Mouse (Mus musculus): ENCODE results near the gene 1700029I15Rik. TPM values are rescaled to one million over a fixed set of nuclear protein-coding genes. Genes with fewer than 3 reads are reported as not detected.
A peak's percentile ranks its signal among the peaks of the same experiment; 100 is the strongest.

The 1700029I15Rik gene
- polyA plus RNA-seq, 1 experiment from 2014 or later: 6.4 TPM

DNA sequence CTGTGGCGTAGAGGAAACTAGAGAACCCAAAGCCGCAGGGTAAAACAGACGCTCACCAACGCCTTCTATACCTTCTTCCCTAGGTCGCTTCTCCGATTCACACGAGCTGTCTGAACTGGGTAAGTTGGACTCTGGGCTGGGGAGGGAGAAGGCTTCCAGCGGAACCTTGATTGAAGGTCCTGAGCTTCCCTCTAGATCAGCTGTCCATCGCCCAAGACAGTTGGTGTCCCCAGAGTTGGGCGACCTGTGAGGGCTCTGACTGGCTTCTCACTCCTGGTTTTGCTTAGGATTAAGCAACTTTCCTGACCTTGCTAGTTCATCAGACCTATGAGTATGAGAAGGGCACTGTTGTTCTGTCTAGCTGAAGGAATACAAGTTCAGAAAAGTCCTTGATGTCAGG lies 6.5 kb upstream of the 1700029I15Rik start:
- Histone ChIP-seq H3K36me3 (peaks cover 38% of the 10 kb centered on the region), H3K27ac (replicated peaks) (peak overlapping the region; percentile 86), H3K4me2 (peak overlapping the region; percentile 98), H3K27me3 (peaks cover 19% of the 10 kb centered on the region), H3K9ac (peak overlapping the region; percentile 85), H3K4me1 (replicated peaks) (peaks cover 49% of the 10 kb centered on the region), H3K4me3 (peak overlapping the region; percentile 85), H3K9me3 (no peaks in the 10 kb centered on the region)
- WGBS: 13% methylated on average over 10 of the region's 10 CpGs
- no peak for ATAC-seq (ENCODE audit: low read depth)

DNA sequence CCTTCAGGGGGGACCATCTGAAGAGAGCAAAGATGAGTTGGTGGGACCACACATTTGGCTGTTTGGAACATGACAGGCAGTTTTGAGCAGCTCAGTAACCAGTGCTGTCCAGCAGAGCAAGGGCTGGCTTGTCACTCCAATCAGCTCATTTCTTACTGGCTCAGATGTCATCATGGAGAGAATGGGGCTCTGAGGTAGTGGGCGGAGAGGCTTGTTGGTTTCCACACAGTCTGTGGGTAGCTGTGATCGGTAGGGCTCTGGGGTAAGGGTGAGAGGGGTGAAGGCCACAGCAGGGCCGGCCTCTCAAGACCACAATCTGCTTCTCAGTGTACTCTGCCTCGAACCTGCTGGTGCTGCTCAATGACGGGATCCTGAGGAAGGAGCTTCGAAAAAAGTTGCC lies 6.0 kb upstream of the 1700029I15Rik start:
- Histone ChIP-seq H3K36me3 (peaks cover 43% of the 10 kb centered on the region), H3K4me1 (replicated peaks) (peaks cover 44% of the 10 kb centered on the region), H3K4me2 (peak overlapping the region; percentile 98), H3K4me3 (peak overlapping the region; percentile 85), H3K27ac (replicated peaks) (no peak overlapping the region), H3K9me3 (no peaks in the 10 kb centered on the region), H3K27me3 (peaks cover 14% of the 10 kb centered on the region), H3K9ac (peak overlapping the region; percentile 85)
- WGBS: 83% methylated on average over 6 of the region's 6 CpGs
- ATAC-seq (ENCODE audit: low read depth): no peak

DNA sequence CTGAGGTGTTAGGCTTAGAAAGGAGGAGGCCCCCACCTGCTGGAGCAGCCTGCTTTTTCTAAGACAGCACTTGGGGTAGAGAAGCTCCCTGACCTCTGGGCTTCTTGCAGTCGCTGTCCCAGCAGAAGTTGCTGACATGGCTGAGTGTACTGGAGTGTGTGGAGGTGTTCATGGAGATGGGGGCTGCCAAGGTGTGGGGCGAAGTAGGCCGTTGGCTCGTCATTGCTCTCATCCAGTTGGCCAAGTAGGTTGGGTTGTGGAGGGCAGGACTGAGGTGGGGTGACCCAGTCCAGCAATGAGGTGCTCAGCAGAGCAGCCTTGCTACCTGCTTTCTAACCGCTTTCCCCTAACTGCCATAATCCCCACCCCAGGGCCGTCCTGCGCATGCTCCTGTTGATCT lies 5.0 kb upstream of the 1700029I15Rik start:
- Histone ChIP-seq H3K4me2 (no peak overlapping the region), H3K27ac (replicated peaks) (no peak overlapping the region), H3K9me3 (no peaks in the 10 kb centered on the region), H3K9ac (no peak overlapping the region), H3K4me1 (replicated peaks) (peaks cover 34% of the 10 kb centered on the region), H3K27me3 (peaks cover 3% of the 10 kb centered on the region; the same call in 1 of the 2 replicates), H3K36me3 (peaks cover 54% of the 10 kb centered on the region), H3K4me3 (no peak overlapping the region)
- no peak for ATAC-seq (ENCODE audit: low read depth)
- 89% methylated on average over 7 of the region's 7 CpGs for WGBS

DNA sequence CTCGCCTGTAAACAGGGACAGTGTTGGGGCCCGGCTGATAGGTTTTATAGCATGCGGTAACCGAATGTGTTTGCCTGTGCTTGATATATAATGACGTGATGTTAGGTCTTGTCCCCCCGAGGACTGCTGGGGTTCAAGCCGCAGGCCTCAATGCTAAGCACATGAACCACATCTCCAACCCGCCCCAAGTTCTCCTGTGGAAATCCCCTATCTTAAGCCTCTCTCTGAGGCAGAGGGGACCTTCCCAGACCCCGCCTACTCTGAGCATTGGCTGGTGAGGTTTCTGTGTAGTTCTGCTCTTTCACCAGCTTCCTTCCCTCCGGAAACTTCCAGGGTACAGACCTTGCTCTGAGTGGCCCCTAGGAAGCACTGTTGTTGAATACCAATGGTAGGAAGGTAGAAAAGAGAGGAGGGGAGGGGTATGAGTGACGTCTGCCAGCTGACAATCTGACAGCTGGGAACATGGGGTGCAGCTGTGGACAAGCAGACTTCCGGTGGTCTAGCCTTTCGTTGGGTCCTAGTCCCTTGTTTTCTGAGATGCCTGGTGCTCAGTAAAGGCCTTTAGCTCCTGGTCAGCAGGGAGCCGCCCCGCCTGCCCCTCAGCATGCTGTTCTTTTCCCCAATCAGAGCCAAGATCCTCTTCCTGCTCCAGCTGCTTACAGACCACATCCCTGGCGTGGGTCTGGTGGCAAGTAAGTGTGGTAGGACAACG lies 2.4 kb upstream of the 1700029I15Rik start:
- 81% methylated on average over 17 of the region's 17 CpGs for WGBS
- no peak overlapping the region for H3K4me3 ChIP-seq
- H3K27ac ChIP-seq (replicated peaks): no peak overlapping the region
- no peak overlapping the region for H3K4me2 ChIP-seq
- peaks cover 80% of the 10 kb centered on the region for H3K36me3 ChIP-seq
- H3K4me1 ChIP-seq (replicated peaks): peaks cover 11% of the 10 kb centered on the region
- H3K9ac ChIP-seq: no peak overlapping the region
- no peak for ATAC-seq (ENCODE audit: low read depth)
- no peaks in the 10 kb centered on the region for H3K27me3 ChIP-seq
- no peaks in the 10 kb centered on the region for H3K9me3 ChIP-seq

DNA sequence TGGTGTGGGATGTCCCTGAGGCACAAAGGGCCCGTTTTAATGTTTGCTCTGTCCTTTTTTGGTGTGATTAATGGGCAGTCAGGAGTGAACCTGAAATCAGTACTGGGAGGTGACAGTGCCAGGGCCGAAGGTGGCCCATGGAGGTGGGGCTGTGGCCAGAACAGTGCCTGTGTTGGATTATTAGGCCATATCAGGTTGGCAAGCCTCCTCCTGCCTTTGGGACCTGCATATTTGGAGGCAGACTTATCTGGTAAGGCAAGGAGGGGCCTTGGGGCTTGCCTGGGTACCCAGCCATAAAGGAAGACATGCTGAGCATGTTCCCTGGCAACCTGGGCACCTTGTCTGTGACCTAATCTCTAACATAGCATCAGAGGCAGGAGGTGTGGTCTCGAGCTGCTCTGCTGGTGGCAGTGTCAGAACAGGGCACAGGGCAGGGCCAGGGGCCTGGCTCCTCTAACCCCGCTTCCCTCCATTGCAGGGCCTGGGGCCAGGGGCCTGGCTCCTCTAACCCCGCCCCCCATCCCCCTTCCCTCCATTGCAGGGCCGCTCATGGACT lies 1.8 kb upstream of the 1700029I15Rik start:
- WGBS: 81% methylated on average over 6 of the region's 6 CpGs
- no peak for ATAC-seq (ENCODE audit: low read depth)
- no peaks in the 10 kb centered on the region for H3K9me3 ChIP-seq
- H3K36me3 ChIP-seq: peaks cover 86% of the 10 kb centered on the region
- H3K4me1 ChIP-seq (replicated peaks): peaks cover 10% of the 10 kb centered on the region
- no peaks in the 10 kb centered on the region for H3K27me3 ChIP-seq
- H3K27ac ChIP-seq (replicated peaks): no peak overlapping the region
- no peak overlapping the region for H3K4me3 ChIP-seq
- H3K9ac ChIP-seq: 0 out of 2 replicates have a peak overlapping the region, but pooled peaks have one; percentile 2
- no peak overlapping the region for H3K4me2 ChIP-seq

DNA sequence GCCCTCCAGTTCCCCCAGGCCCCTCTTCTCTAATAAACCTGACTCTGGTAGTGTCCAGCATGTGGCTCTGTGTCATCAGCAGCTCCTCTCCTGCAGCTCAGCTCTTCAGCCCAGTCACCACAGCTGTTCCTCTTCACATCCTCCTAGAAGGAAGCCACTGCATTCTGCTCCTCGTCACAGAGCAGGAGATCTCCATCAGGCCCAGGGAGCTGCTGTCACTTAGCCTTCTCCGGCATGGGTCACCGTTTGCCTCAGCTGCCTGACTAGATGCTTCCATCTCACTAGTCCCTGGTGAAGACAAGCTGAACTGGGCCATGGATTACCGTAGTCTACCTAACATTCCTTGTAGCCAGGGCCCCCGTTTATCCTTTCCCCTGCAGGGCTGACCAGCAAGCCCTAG lies 1.2 kb upstream of the 1700029I15Rik start:
- ATAC-seq (ENCODE audit: low read depth): no peak
- Histone ChIP-seq H3K27me3 (no peaks in the 10 kb centered on the region), H3K27ac (replicated peaks) (0 out of 2 replicates have a peak overlapping the region, but pooled peaks have one; percentile 4), H3K9me3 (no peaks in the 10 kb centered on the region), H3K4me1 (replicated peaks) (peaks cover 9% of the 10 kb centered on the region), H3K4me2 (no peak overlapping the region), H3K36me3 (peaks cover 92% of the 10 kb centered on the region), H3K9ac (no peak overlapping the region), H3K4me3 (no peak overlapping the region)
- 93% methylated on average over 5 of the region's 5 CpGs for WGBS

DNA sequence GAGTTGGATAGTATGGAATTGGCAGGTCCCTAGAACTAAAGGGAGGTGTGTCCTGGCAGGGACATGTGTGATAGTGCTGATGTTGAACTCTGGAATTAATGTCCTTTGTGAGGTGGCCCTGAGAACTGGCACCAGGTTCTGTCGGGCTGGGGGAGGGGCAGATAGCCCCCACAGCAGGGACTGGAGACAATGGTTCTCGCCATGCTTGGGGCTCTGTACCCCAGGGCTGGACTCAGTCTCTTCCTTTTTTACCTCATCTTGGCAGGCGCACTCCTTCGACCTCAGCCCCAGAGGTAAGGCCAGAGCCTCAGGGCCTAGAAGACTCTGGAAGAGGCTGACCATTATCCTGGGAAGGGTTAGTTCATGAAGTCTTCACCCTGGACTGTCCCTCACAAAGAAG lies 421 bp downstream of the 1700029I15Rik start:
- H3K9ac ChIP-seq: no peak overlapping the region
- no peaks in the 10 kb centered on the region for H3K9me3 ChIP-seq
- no peak overlapping the region for H3K4me2 ChIP-seq
- no peak for ATAC-seq (ENCODE audit: low read depth)
- no peaks in the 10 kb centered on the region for H3K27me3 ChIP-seq
- H3K27ac ChIP-seq (replicated peaks): no peak overlapping the region
- H3K36me3 ChIP-seq: peaks cover 100% of the 10 kb centered on the region
- 87% methylated on average over 4 of the region's 4 CpGs for WGBS
- no peak overlapping the region for H3K4me3 ChIP-seq
- H3K4me1 ChIP-seq (replicated peaks): peaks cover 19% of the 10 kb centered on the region

DNA sequence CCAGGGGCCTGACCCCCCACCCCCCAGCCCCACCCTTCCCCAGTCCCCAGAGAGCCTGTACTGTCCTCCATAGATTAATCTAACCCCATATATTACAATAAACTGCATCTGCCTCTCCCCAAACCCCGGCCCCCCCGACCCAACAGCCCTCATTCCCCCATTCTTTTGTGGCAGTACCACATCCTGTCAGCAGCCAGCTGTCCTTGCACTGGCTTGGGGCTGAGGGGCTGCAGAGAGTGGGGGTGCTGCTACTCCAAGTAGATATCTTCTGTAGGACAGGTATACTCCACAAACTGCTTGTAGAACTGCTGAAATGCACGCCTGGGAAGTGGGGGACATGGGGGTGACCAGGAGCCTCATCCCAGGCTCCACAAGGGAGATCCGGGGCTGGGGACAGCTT lies 1.8 kb downstream of the 1700029I15Rik start:
- no peak overlapping the region for H3K27ac ChIP-seq (replicated peaks)
- ATAC-seq (ENCODE audit: low read depth): no peak
- no peak overlapping the region for H3K9ac ChIP-seq
- peaks cover 86% of the 10 kb centered on the region for H3K36me3 ChIP-seq
- no peak overlapping the region for H3K4me3 ChIP-seq
- H3K9me3 ChIP-seq: no peaks in the 10 kb centered on the region
- no peaks in the 10 kb centered on the region for H3K27me3 ChIP-seq
- H3K4me2 ChIP-seq: no peak overlapping the region
- 78% methylated on average over 4 of the region's 4 CpGs for WGBS
- peaks cover 30% of the 10 kb centered on the region for H3K4me1 ChIP-seq (replicated peaks)

DNA sequence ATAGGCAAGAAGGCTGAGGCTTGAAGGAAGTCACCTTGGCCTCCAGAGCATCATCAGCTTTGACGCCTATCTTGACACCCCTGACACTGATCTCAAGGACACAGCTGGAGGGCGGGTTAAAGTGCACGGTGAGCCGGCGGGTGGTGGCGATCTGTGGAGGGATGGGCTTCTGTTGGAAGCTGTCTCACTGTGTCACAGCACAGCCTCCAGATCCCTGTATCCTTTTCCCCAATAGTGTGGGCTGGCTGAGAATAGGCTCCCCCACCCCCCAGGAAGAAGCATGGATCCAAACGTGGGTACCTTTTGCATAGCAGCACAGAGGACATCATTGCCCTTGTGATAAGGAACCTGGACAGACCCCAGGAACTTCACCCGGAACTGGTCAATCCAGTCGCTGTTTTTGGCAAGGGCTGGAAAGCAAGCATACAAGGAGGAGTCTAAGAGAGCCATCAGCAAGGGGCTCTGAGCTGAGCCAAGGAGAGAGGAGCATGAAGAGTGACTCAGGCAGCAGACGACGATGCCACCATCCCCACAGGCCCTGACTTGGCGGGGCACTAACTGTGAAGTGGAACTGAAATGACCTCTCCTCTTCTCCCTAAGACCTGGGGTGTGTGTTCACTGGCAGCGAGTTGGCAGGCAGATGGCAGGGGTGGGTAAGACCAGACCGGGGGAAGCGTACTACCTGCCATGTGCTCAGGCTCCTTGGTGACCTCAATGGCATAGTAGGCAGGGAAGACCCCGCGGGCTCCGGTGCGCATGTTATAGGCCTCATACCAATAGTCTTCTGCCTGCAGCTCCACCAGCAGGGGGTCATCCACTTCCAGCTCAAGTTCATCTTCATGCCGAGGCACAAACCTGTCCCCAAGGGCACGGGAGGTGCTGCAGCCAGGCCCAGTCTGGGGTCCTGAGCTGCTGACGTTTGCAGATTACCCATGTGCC lies 3.0 kb downstream of the 1700029I15Rik start:
- no peak for ATAC-seq (ENCODE audit: low read depth)
- peaks cover 73% of the 10 kb centered on the region for H3K36me3 ChIP-seq
- no peaks in the 10 kb centered on the region for H3K27me3 ChIP-seq
- WGBS: 85% methylated on average over 22 of the region's 22 CpGs
- H3K27ac ChIP-seq (replicated peaks): no peak overlapping the region
- H3K9me3 ChIP-seq: no peaks in the 10 kb centered on the region
- H3K9ac ChIP-seq: no peak overlapping the region
- no peak overlapping the region for H3K4me3 ChIP-seq
- no peak overlapping the region for H3K4me2 ChIP-seq
- peaks cover 42% of the 10 kb centered on the region for H3K4me1 ChIP-seq (replicated peaks)

DNA sequence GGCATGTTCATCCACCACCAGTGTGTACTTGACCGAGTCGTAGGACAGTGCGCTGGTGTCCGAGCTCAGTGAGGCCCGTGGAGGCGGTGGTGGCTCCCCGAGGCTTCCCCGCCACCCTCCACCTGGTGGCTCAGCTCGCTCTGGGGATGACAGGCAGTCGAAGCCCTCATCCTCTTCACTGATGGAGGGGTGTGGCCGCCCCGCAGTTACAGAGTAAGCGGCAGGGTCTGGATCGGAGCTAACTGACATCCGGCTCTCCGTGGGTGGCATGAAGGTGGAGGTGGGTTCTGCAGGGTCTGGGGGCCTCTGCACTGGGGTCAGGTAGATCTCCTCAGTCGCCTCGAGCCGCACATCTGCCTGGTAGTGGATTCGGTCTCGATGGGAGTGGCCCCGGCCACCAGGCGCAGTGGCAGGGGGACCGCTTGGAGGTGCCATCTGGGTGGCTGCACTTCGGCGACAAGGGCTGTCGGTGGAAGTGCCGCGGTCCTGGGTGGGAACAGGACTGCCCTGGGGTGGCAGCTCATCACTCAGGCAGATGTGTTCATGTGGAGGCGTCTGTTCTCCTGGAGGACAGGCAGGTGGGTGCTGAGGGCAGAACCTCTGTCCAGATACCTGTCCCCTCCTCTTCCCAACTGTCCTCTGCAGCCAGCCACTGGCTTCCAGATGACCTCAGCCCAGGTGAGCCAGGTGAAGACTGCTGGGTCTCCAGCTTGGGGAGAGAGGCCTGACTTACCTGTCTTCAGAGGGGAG lies 4.7 kb downstream of the 1700029I15Rik start:
- H3K9ac ChIP-seq: peak overlapping the region; percentile 95
- ATAC-seq (ENCODE audit: low read depth): no peak
- H3K27ac ChIP-seq (replicated peaks): no peak overlapping the region
- H3K4me3 ChIP-seq: 0 out of 2 replicates have a peak overlapping the region, but pooled peaks have one; percentile 87
- H3K4me2 ChIP-seq: peak overlapping the region; percentile 78
- no peaks in the 10 kb centered on the region for H3K27me3 ChIP-seq
- H3K4me1 ChIP-seq (replicated peaks): peaks cover 58% of the 10 kb centered on the region
- H3K9me3 ChIP-seq: no peaks in the 10 kb centered on the region
- WGBS: 92% methylated on average over 30 of the region's 30 CpGs
- H3K36me3 ChIP-seq: peaks cover 57% of the 10 kb centered on the region

DNA sequence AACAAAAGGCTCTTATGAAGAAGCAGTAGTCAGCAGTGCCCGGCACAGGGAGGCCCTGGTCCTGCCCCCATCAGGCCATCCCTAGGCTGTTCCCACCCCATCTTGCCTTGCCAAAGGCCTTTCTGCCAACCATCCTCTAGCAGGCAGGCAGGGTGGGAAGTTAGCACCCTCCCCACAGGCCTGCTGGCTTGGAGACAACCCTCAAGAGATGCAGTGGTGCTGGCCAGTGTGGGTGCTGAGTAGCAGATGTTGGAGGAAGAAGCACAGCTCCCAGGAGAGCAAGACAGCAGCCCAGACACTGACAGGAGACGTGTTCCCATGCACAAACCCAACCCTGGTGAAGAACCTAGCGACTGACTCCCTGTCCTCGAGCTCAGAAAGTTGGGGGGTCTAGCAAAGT lies 5.3 kb downstream of the 1700029I15Rik start:
- Histone ChIP-seq H3K4me2 (peak overlapping the region; percentile 78), H3K9me3 (no peaks in the 10 kb centered on the region), H3K36me3 (peaks cover 51% of the 10 kb centered on the region), H3K4me3 (peak overlapping the region; percentile 87), H3K4me1 (replicated peaks) (peaks cover 64% of the 10 kb centered on the region), H3K27me3 (no peaks in the 10 kb centered on the region), H3K9ac (peak overlapping the region; percentile 95), H3K27ac (replicated peaks) (peak overlapping the region; percentile 95)
- ATAC-seq (ENCODE audit: low read depth): no peak
- WGBS: 69% methylated on average over 4 of the region's 4 CpGs
